Mouse (Mus musculus) neural tube, embryonic 11.5 days (tissue): ENCODE data around the gene Thap12. TPM values are rescaled to one million over a fixed set of nuclear protein-coding genes. Genes with fewer than 3 reads are reported as not detected.

Experiments
- ATAC-seq: fragments of 200-750 bp; cut with Nextera tagmentation; 2 replicates; pipeline ENCODE4 v1.8.0; 2017; ENCODE audit warnings: moderate number of reproducible peaks, mild to moderate bottlenecking, moderate TSS enrichment, moderate library complexity; ENCODE audit not compliant: insufficient read depth, low FRiP score, low TSS enrichment
- DNase-seq: peaks from one replicate; pipeline ENCODE4 v3.0.0-alpha.2; 2015; ENCODE audit warnings: low spot score
- H3K27ac ChIP-seq: fragments of 300-500 bp; sonication (generic); 2 replicates; pipeline ENCODE4 v1.5.1; 2014; ENCODE audit warnings: low read depth, mild to moderate bottlenecking, low read length
- H3K27me3 ChIP-seq: fragments of 300-500 bp; sonication (generic); 2 replicates; pipeline ENCODE4 v1.6.1; 2014; ENCODE audit warnings: mild to moderate bottlenecking, low read length, mixed read lengths; ENCODE audit not compliant: control insufficient read depth, insufficient read depth
- H3K36me3 ChIP-seq: fragments of 300-500 bp; sonication (generic); 2 replicates; pipeline ENCODE4 v1.6.1; 2014; ENCODE audit warnings: mild to moderate bottlenecking, low read length, moderate library complexity, mixed read lengths; ENCODE audit not compliant: control insufficient read depth, insufficient read depth
- H3K4me1 ChIP-seq: fragments of 300-500 bp; sonication (generic); 2 replicates; pipeline ENCODE4 v1.6.1; 2014; ENCODE audit warnings: low read length, mixed read lengths; ENCODE audit not compliant: control insufficient read depth, insufficient read depth
- H3K4me2 ChIP-seq: fragments of 300-500 bp; sonication (generic); 2 replicates; pipeline ENCODE4 v1.6.1; 2014; ENCODE audit warnings: low read depth, mild to moderate bottlenecking, moderate library complexity
- H3K4me3 ChIP-seq: fragments of 300-500 bp; sonication (generic); 2 replicates; pipeline ENCODE4 v1.5.1; 2014; ENCODE audit warnings: low read depth, low read length
- H3K9ac ChIP-seq: fragments of 300-500 bp; sonication (generic); 2 replicates; pipeline ENCODE4 v1.6.1; 2014; ENCODE audit warnings: mild to moderate bottlenecking, low read length
- H3K9me3 ChIP-seq: fragments of 300-500 bp; sonication (generic); 2 replicates; pipeline ENCODE4 v1.6.1; 2016; ENCODE audit warnings: low read length; ENCODE audit not compliant: control insufficient read depth
- WGBS: fragments of 180-500 bp; shearing (Covaris S2); extraction: QIAGEN DNeasy Blood & Tissue Kit; methylation state at CpG from one replicate; pipeline ENCODE4 v1.1.7; 2014; 5-methylcytosine and 5-hydroxymethylcytosine counted together
- polyA plus RNA-seq: library from polyadenylated mRNA; unstranded; fragments of >200 nt; fragmentation: Nextera tagmentation; extraction: Ambion mirVana; gene quantifications from 2 replicates; pipeline ENCODE4 v1.2.1, GENCODE M21; 2014

Gene Thap12
- polyA plus RNA-seq, 1 experiment from 2014 or later, result 83.3 TPM

- 48% methylated on average over 9 of the region's 9 CpGs for WGBS
- DNase-seq (no peak), ATAC-seq (no peak)
- no peaks in the 10 kb centered on the region for H3K27me3 ChIP-seq
- H3K36me3 ChIP-seq, result no peaks in the 10 kb centered on the region
- no peaks in the 10 kb centered on the region; the same call in 1 of the 2 replicates for H3K4me1 ChIP-seq
- H3K9me3 ChIP-seq, result no peaks in the 10 kb centered on the region
- H3K27ac ChIP-seq, result no peak overlapping the region
- no peak overlapping the region for H3K4me2 ChIP-seq
- H3K4me3 ChIP-seq, result no peak overlapping the region
- no peak overlapping the region for H3K9ac ChIP-seq
Measured at GRCm38 (mm10) chr7:98671416-98671815, 31.5 kb upstream of the Thap12 start.

GRCm38 (mm10) chr7:98672241-98672955 lies 30.5 kb upstream of the Thap12 start:
- H3K9ac ChIP-seq, result no peak overlapping the region
- DNase-seq (peak; percentile 46), ATAC-seq (no peak)
- WGBS, result 52% methylated on average over 11 of the region's 11 CpGs
- no peak overlapping the region for H3K27ac ChIP-seq
- no peak overlapping the region for H3K4me3 ChIP-seq
- no peak overlapping the region for H3K4me2 ChIP-seq
- H3K36me3 ChIP-seq, result no peaks in the 10 kb centered on the region
- H3K4me1 ChIP-seq, result no peaks in the 10 kb centered on the region; the same call in 1 of the 2 replicates
- no peaks in the 10 kb centered on the region for H3K27me3 ChIP-seq
- no peaks in the 10 kb centered on the region for H3K9me3 ChIP-seq

GRCm38 (mm10) chr7:98674344-98674743 lies 28.6 kb upstream of the Thap12 start:
- H3K9ac ChIP-seq, result no peak overlapping the region
- no peaks in the 10 kb centered on the region; the same call in 1 of the 2 replicates for H3K4me1 ChIP-seq
- H3K36me3 ChIP-seq, result no peaks in the 10 kb centered on the region
- ATAC-seq (no peak), DNase-seq (no peak)
- no peak overlapping the region for H3K27ac ChIP-seq
- H3K4me2 ChIP-seq, result no peak overlapping the region
- 91% methylated on average over 4 of the region's 4 CpGs for WGBS
- no peaks in the 10 kb centered on the region for H3K9me3 ChIP-seq
- no peak overlapping the region for H3K4me3 ChIP-seq
- H3K27me3 ChIP-seq, result no peaks in the 10 kb centered on the region

- Histone ChIP-seq H3K4me2 (no peak overlapping the region), H3K4me3 (no peak overlapping the region), H3K9me3 (no peaks in the 10 kb centered on the region), H3K9ac (no peak overlapping the region), H3K27me3 (no peaks in the 10 kb centered on the region), H3K4me1 (no peaks in the 10 kb centered on the region), H3K36me3 (no peaks in the 10 kb centered on the region), H3K27ac (no peak overlapping the region)
- 85% methylated on average over 2 of the region's 2 CpGs for WGBS
- DNase-seq (no peak), ATAC-seq (no peak)
Measured at GRCm38 (mm10) chr7:98677511-98677910, 25.4 kb upstream of the Thap12 start.

GRCm38 (mm10) chr7:98678441-98678840 lies 24.5 kb upstream of the Thap12 start:
- H3K4me2 ChIP-seq, result no peak overlapping the region
- ATAC-seq, result no peak
- no peak for DNase-seq
- no peaks in the 10 kb centered on the region for H3K4me1 ChIP-seq
- H3K9ac ChIP-seq, result no peak overlapping the region
- no peaks in the 10 kb centered on the region for H3K27me3 ChIP-seq
- H3K4me3 ChIP-seq, result no peak overlapping the region
- no peaks in the 10 kb centered on the region for H3K9me3 ChIP-seq
- H3K36me3 ChIP-seq, result no peaks in the 10 kb centered on the region
- no peak overlapping the region for H3K27ac ChIP-seq
- 76% methylated on average over 7 of the region's 7 CpGs for WGBS

- H3K36me3 ChIP-seq, result no peaks in the 10 kb centered on the region
- H3K27me3 ChIP-seq, result no peaks in the 10 kb centered on the region
- no peaks in the 10 kb centered on the region for H3K9me3 ChIP-seq
- H3K4me1 ChIP-seq, result no peaks in the 10 kb centered on the region
- ATAC-seq, result no peak
- H3K4me2 ChIP-seq, result no peak overlapping the region
- H3K4me3 ChIP-seq, result no peak overlapping the region
- WGBS, result 64% methylated on average over 2 of the region's 2 CpGs
- no peak overlapping the region for H3K9ac ChIP-seq
- no peak for DNase-seq
- no peak overlapping the region for H3K27ac ChIP-seq
Measured at GRCm38 (mm10) chr7:98680691-98681090, 22.2 kb upstream of the Thap12 start.

GRCm38 (mm10) chr7:98682821-98683220 lies 20.1 kb upstream of the Thap12 start:
- no peak for DNase-seq

GRCm38 (mm10) chr7:98685895-98686294 lies 17.0 kb upstream of the Thap12 start:
- no peaks in the 10 kb centered on the region for H3K36me3 ChIP-seq
- H3K9me3 ChIP-seq, result no peaks in the 10 kb centered on the region
- WGBS, result 45% methylated on average over 13 of the region's 13 CpGs
- H3K9ac ChIP-seq, result no peak overlapping the region
- no peaks in the 10 kb centered on the region for H3K4me1 ChIP-seq
- DNase-seq (peak; percentile 53), ATAC-seq (no peak)
- no peaks in the 10 kb centered on the region for H3K27me3 ChIP-seq
- H3K4me2 ChIP-seq, result no peak overlapping the region
- no peak overlapping the region for H3K4me3 ChIP-seq
- H3K27ac ChIP-seq, result no peak overlapping the region

More at GRCm38 (mm10) chr7:98682821-98683220, 20.1 kb upstream of the Thap12 start:
- Histone ChIP-seq H3K36me3 (no peaks in the 10 kb centered on the region), H3K4me2 (no peak overlapping the region), H3K9ac (no peak overlapping the region), H3K27ac (no peak overlapping the region), H3K4me3 (no peak overlapping the region), H3K27me3 (no peaks in the 10 kb centered on the region), H3K9me3 (no peaks in the 10 kb centered on the region), H3K4me1 (no peaks in the 10 kb centered on the region)
- 90% methylated on average over 10 of the region's 10 CpGs for WGBS
- ATAC-seq, result no peak

GRCm38 (mm10) chr7:98690126-98690525 lies 12.8 kb upstream of the Thap12 start:
- Histone ChIP-seq H3K9ac (no peak overlapping the region), H3K4me1 (peaks cover 3% of the 10 kb centered on the region; the same call in 1 of the 2 replicates), H3K27me3 (no peaks in the 10 kb centered on the region), H3K27ac (no peak overlapping the region), H3K9me3 (no peaks in the 10 kb centered on the region), H3K4me3 (no peak overlapping the region), H3K36me3 (no peaks in the 10 kb centered on the region), H3K4me2 (no peak overlapping the region)
- ATAC-seq, result no peak
- no peak for DNase-seq
- WGBS, result 97% methylated on average over 1 of the region's 1 CpGs
